Mouse (Mus musculus): Measurements from ENCODE around the gene Ppbp. TPM values are rescaled to one million over a fixed set of nuclear protein-coding genes. Genes with fewer than 3 reads are reported as not detected.

The Ppbp gene
- polyA plus RNA-seq (2012; rRNA removed; ENCODE audit: low replicate concordance) = 0.28 TPM in 2 replicates

GRCm38 (mm10) chr5:90768218-90768617, at the start of gene Ppbp:
Gene Ppbp, plus strand, starts transcription at chr5:90768518.

GRCm38 (mm10) chr5:90759077-90760065, 8.9 kb upstream of the Ppbp start, which contains the start of gene Cxcl5:
Gene Cxcl5, plus strand, starts transcription at chr5:90759360.

GRCm38 (mm10) chr5:90771880-90772653, 3.7 kb downstream of the Ppbp start, which contains the start of gene Pf4:
Gene Pf4, plus strand, starts transcription at chr5:90772435.

GRCm38 (mm10) chr5:90785659-90786588, 17.6 kb downstream of the Ppbp start, which contains the start of gene Cxcl3:
Gene Cxcl3, plus strand, starts transcription at chr5:90786103.

GRCm38 (mm10) chr5:90794195-90794625, 25.9 kb downstream of the Ppbp start, which contains the start of gene Cxcl15:
Gene Cxcl15, plus strand, starts transcription at chr5:90794534.

Other genes starting within 250 kb of the Ppbp start
- gene Afm, start 249.6 kb upstream of the Ppbp start, polyA plus RNA-seq (2012; rRNA removed; ENCODE audit: low replicate concordance) = not detected in 2 replicates
- gene 5830473C10Rik, start 207.4 kb upstream of the Ppbp start, polyA plus RNA-seq (2012; rRNA removed; ENCODE audit: low replicate concordance) = not detected in 2 replicates
- 2.8 and 3.3 TPM in 2 replicates for gene Rassf6, start 127.9 kb upstream of the Ppbp start, polyA plus RNA-seq (2012; rRNA removed; ENCODE audit: low replicate concordance)
- 0.31 and 0.96 TPM in 2 replicates for gene Cxcl5, start 9.2 kb upstream of the Ppbp start, polyA plus RNA-seq (2012; rRNA removed; ENCODE audit: low replicate concordance)
- 4.6 and 10.1 TPM in 2 replicates for gene Pf4, start 3.9 kb downstream of the Ppbp start, polyA plus RNA-seq (2012; rRNA removed; ENCODE audit: low replicate concordance)
- gene Cxcl3, start 17.6 kb downstream of the Ppbp start, polyA plus RNA-seq (2012; rRNA removed; ENCODE audit: low replicate concordance) = 0.09 and 0.56 TPM in 2 replicates
- not detected in 2 replicates for gene Cxcl15, start 26.0 kb downstream of the Ppbp start, polyA plus RNA-seq (2012; rRNA removed; ENCODE audit: low replicate concordance)
- gene Cxcl1, start 122.7 kb downstream of the Ppbp start, polyA plus RNA-seq (2012; rRNA removed; ENCODE audit: low replicate concordance) = 0.92 and 2.2 TPM in 2 replicates
- 0.04 and 2.0 TPM in 2 replicates for gene Cxcl2, start 135.4 kb downstream of the Ppbp start, polyA plus RNA-seq (2012; rRNA removed; ENCODE audit: low replicate concordance)
- 28.6 and 61.9 TPM in 2 replicates for gene Mthfd2l, start 162.6 kb downstream of the Ppbp start, polyA plus RNA-seq (2012; rRNA removed; ENCODE audit: low replicate concordance)

Measured in duodenum, adult 2 months (tissue).